Mouse (Mus musculus): ENCODE measurements around the gene Cacna1d. TPM values are rescaled to one million over a fixed set of nuclear protein-coding genes. Genes with fewer than 3 reads are reported as not detected.
A peak's percentile ranks its signal among the peaks of the same experiment; 100 is the strongest.

Gene Cacna1d
- polyA plus RNA-seq, 1 experiment from 2014 or later = 11.5 TPM

DNA sequence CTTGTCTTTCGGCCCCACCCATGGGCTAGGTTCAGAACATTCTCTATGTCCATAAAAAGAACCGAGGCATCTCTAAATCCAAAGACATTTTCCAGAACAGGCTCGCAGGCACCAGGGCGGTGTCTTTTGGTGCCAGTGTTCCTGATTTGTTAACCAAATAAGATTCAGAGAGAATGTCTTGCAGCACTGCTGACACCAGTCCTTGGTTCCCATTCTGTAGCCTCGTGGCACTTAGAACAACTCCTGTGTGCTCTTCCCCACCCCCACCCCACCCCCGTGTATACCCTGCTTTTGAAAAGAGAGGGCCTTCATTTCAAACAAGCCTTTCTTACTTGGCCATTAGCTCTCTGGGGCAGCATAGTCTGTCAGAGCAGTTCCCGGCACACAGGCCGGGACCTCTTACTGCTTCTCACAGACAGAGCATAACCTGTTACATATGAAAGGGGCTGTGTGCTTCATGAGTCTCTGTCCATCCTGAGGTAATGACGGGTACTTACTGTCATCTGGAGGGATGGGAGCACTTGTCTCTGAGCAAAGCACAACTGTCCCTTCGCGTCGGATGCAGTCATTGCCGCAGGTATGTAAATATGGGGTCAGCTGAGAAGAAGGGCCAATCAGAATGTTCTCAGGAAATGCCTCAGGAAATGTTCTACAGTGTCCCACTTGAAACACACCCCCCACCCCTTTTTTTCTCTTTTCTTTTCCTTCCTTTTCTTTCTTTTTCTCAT lies 492.3 kb downstream of the Cacna1d start:
- no peak overlapping the region for H3K9ac ChIP-seq (replicated peaks)
- ATAC-seq (ENCODE audit: low FRiP score) = peak; percentile 12; the same call in 1 of the 2 replicates
- peaks cover 34% of the 10 kb centered on the region for H3K36me3 ChIP-seq
- no peak overlapping the region for H3K4me3 ChIP-seq (replicated peaks)
- H3K4me1 ChIP-seq = no peaks in the 10 kb centered on the region
- no peaks in the 10 kb centered on the region for H3K27me3 ChIP-seq (replicated peaks)
- 75% methylated on average over 13 of the region's 13 CpGs for WGBS
- no peaks in the 10 kb centered on the region for H3K9me3 ChIP-seq (replicated peaks)
- H3K4me2 ChIP-seq = no peak overlapping the region
- H3K27ac ChIP-seq (replicated peaks) = no peak overlapping the region

DNA sequence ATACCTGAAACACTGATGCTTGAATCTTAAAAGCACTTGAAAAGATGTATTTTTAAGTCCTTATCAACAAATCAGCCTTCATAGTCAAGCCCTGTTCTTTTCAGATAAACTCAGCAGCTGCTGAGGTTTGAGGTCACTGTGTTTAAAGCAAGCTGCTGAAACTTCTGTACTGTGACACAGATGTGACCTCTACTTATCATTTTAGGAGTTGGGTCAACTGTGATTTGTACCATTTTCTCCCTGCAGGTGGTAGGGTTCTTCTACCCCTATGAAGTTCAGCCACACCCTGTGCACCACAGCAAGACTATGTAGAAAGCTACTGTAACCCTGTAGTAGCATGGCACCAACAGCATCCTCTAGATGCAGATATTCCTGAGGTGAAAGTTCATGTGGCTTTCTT lies 493.9 kb downstream of the Cacna1d start:
- ATAC-seq (ENCODE audit: low FRiP score) = no peak
- Histone ChIP-seq H3K36me3 (peaks cover 50% of the 10 kb centered on the region), H3K4me2 (no peak overlapping the region), H3K4me3 (replicated peaks) (no peak overlapping the region), H3K9me3 (replicated peaks) (no peaks in the 10 kb centered on the region), H3K4me1 (no peaks in the 10 kb centered on the region), H3K27me3 (replicated peaks) (no peaks in the 10 kb centered on the region), H3K9ac (replicated peaks) (no peak overlapping the region), H3K27ac (replicated peaks) (no peak overlapping the region)

DNA sequence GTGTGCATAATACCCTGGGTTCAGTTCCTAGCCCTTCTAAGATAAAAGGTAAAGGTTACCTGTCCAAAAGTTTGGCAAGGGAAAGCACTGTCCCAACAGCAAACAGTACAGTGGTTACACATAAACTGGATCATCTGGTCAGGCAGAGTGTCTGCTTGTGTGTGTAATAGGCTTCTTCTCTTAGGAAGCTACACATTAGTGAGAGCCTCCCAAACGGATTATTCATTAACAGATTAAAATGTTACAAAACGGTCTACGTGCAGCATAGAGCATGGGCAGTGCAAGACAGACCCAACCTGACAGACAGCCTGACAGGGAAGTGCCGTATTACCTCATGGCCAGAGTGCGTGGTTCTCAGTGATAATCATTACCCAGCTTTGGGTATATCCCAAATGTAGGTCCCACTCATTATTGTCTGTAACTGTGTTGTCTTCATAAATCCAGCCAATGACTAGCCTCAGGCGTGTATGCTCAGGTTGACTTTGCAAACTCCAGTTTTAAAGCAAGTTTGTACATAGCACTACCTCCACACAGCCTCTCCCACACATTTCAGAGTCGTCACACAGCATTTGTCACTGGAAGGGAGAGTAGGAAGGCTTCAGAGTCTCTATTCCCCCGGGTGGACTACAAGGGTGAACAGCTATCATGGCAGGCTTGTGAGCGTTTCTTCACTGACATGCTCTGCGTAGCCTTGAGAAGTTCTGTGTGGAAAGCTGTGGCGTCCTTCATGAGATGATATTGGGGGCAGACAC lies 495.1 kb downstream of the Cacna1d start:
- Histone ChIP-seq H3K27ac (replicated peaks) (no peak overlapping the region), H3K9me3 (replicated peaks) (no peaks in the 10 kb centered on the region), H3K4me3 (replicated peaks) (no peak overlapping the region), H3K4me1 (no peaks in the 10 kb centered on the region), H3K4me2 (no peak overlapping the region), H3K36me3 (peaks cover 62% of the 10 kb centered on the region), H3K27me3 (replicated peaks) (no peaks in the 10 kb centered on the region), H3K9ac (replicated peaks) (no peak overlapping the region)
- 94% methylated on average over 11 of the region's 11 CpGs for WGBS
- no peak for ATAC-seq (ENCODE audit: low FRiP score)

DNA sequence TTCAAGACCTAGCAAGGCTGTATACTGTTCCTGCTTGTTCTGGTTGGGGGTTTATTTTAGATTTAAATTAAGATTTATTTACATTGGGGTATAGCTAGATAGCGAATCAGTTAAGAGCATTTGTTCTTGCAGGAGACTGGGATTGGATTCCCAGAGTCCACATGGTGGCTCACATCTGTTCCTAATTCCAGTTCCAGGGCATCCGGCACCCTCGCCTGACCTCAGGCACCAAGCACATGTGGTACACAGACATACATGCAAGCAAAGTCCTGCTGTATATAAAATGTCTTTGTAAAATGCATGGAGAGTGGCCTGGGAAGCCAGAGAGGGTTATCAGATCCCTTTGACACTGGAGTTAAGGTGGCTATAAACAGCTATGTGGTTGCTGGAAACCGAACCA lies 496.3 kb downstream of the Cacna1d start:
- no peak for ATAC-seq (ENCODE audit: low FRiP score)
- no peak overlapping the region for H3K4me2 ChIP-seq
- 94% methylated on average over 4 of the region's 4 CpGs for WGBS
- no peaks in the 10 kb centered on the region for H3K27me3 ChIP-seq (replicated peaks)
- no peak overlapping the region for H3K4me3 ChIP-seq (replicated peaks)
- H3K4me1 ChIP-seq = no peaks in the 10 kb centered on the region
- no peaks in the 10 kb centered on the region for H3K9me3 ChIP-seq (replicated peaks)
- peaks cover 74% of the 10 kb centered on the region for H3K36me3 ChIP-seq
- no peak overlapping the region for H3K9ac ChIP-seq (replicated peaks)
- H3K27ac ChIP-seq (replicated peaks) = no peak overlapping the region

Other genes with a start within 250 kb of the Cacna1d start
- 16.2 and 16.8 TPM in 2 replicates for gene Dcp1a, start 11.9 kb downstream of the Cacna1d start, polyA plus RNA-seq (2015; fragmentation: Nextera tagmentation; extraction: Ambion mirVana)
- gene Tkt, start 56.9 kb upstream of the Cacna1d start, polyA plus RNA-seq (2015; fragmentation: Nextera tagmentation; extraction: Ambion mirVana) = 270 and 288 TPM in 2 replicates
- 35.2 and 41.8 TPM in 2 replicates for gene Prkcd, start 134.8 kb upstream of the Cacna1d start, polyA plus RNA-seq (2015; fragmentation: Nextera tagmentation; extraction: Ambion mirVana)
- gene Rft1, start 162.9 kb upstream of the Cacna1d start, polyA plus RNA-seq (2015; fragmentation: Nextera tagmentation; extraction: Ambion mirVana) = 9.0 and 9.6 TPM in 2 replicates
- gene Sfmbt1, start 223.4 kb upstream of the Cacna1d start, polyA plus RNA-seq (2015; fragmentation: Nextera tagmentation; extraction: Ambion mirVana) = 13.7 and 16.0 TPM in 2 replicates